ENCODE assay signal across 26 mouse cellular contexts in the genomic region with DNA sequence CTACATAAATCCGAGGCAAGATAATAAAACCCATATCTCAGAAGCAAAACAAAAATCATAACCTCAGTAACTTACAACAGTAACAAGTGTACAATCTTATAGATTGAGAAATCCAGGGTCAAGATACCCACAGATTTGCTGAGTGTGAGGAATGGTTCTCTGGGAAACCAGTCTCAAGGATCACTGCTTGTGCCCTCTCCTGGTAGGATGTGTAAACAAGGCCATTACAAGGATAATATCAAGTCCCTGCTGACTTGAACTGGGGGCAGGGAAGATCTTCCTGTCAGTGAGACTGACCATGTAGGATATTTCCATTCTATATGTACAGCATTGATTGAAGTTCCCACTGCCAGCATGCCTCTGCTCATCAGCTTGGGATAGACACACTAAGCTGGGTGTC. TPM values are rescaled to one million over a fixed set of nuclear protein-coding genes. Genes with fewer than 3 reads are reported as not detected.
DNase-seq lines count a peak whose midpoint lies in the region; ATAC-seq and TF ChIP-seq lines count a peak whose summit lies in the region.
"Had no signal": no experiment of that assay in that cellular context is flagged by ENCODE, and none has a peak within 500 bp of the region (broad histone marks: within the 10 kb centered on the region; RNA-seq: fewer than 3 reads in every experiment).

No protein-coding gene starts in this region.

- CTCF ChIA-PET in Patski (lab: Charles Lee): no interaction called here

- no peak overlapping the region for H3K4me2 ChIP-seq in heart, embryonic 12.5 days
- no peak overlapping the region for H3K4me2 ChIP-seq in liver, postnatal 0 days (ENCODE audit: low read depth, low read length)
- no peak overlapping the region for H3K4me2 ChIP-seq in liver, embryonic 12.5 days
- H3K4me2 ChIP-seq: embryonic facial prominence, embryonic 12.5 days; forebrain, embryonic 13.5 days; hindbrain, embryonic 15.5 days; stomach, embryonic 15.5 days had no signal

- H3K4me1 ChIP-seq in heart, embryonic 12.5 days (replicated peaks): no peaks in the 10 kb centered on the region
- no peaks in the 10 kb centered on the region for H3K4me1 ChIP-seq in liver, postnatal 0 days (ENCODE audit: insufficient read depth)
- H3K4me1 ChIP-seq in liver, embryonic 12.5 days: no peaks in the 10 kb centered on the region
- H3K4me1 ChIP-seq: embryonic facial prominence, embryonic 12.5 days; forebrain, embryonic 13.5 days; hindbrain, embryonic 15.5 days; midbrain, embryonic 10.5 days; stomach, embryonic 15.5 days had no signal

- no peaks in the 10 kb centered on the region for H3K27me3 ChIP-seq in heart, embryonic 12.5 days (replicated peaks)
- H3K27me3 ChIP-seq in liver, postnatal 0 days (ENCODE audit: insufficient read depth, low read length): no peaks in the 10 kb centered on the region
- no peaks in the 10 kb centered on the region for H3K27me3 ChIP-seq in liver, embryonic 12.5 days (replicated peaks)
- peaks cover 7% of the 10 kb centered on the region for H3K27me3 ChIP-seq in Patski
- H3K27me3 ChIP-seq: embryonic facial prominence, embryonic 12.5 days; forebrain, embryonic 13.5 days; hindbrain, embryonic 15.5 days; stomach, embryonic 15.5 days had no signal

- no peak for TF ChIP-seq EP300 in liver, postnatal 0 days (IDR thresholded peaks at IDR 0.05; ENCODE audit: low read depth)

- H3K9ac ChIP-seq in heart, embryonic 12.5 days: no peak overlapping the region
- no peak overlapping the region for H3K9ac ChIP-seq in liver, postnatal 0 days (replicated peaks)
- H3K9ac ChIP-seq in liver, embryonic 12.5 days: no peak overlapping the region
- H3K9ac ChIP-seq: embryonic facial prominence, embryonic 12.5 days; forebrain, embryonic 13.5 days; hindbrain, embryonic 15.5 days; stomach, embryonic 15.5 days had no signal

- POLR2A ChIA-PET in Patski (lab: Charles Lee): no interaction called here

- whole genome bisulfite sequencing in heart, embryonic 12.5 days: 68% methylated on average over 1 of the region's 1 CpGs
- 64% methylated on average over 1 of the region's 1 CpGs for WGBS in liver, postnatal 0 days (ENCODE audit: insufficient replicate concordance)
- WGBS in liver, embryonic 12.5 days (ENCODE audit: insufficient replicate concordance): 62% methylated on average over 1 of the region's 1 CpGs

- intact Hi-C loops in left cerebral cortex, postnatal 14 days (cut with DNase I): no loop called here

- no peak overlapping the region for H3K27ac ChIP-seq in heart, embryonic 12.5 days (ENCODE audit: poor library complexity, severe bottlenecking)
- H3K27ac ChIP-seq in liver, postnatal 0 days (ENCODE audit: low read depth): no peak overlapping the region
- no peak overlapping the region for H3K27ac ChIP-seq in liver, embryonic 12.5 days
- H3K27ac ChIP-seq: embryonic facial prominence, embryonic 12.5 days; forebrain, embryonic 13.5 days; hindbrain, embryonic 15.5 days; macrophage; midbrain, embryonic 10.5 days; stomach, embryonic 15.5 days had no signal

- in situ Hi-C loops in Patski (cut with MboI; ENCODE audit: low pct_unique_long_range_greater_than_20kb): no loop called here

- H3K4me3 ChIP-seq in heart, embryonic 12.5 days: no peak overlapping the region
- H3K4me3 ChIP-seq in liver, postnatal 0 days (ENCODE audit: low read depth, low read length): no peak overlapping the region
- no peak overlapping the region for H3K4me3 ChIP-seq in liver, embryonic 12.5 days
- H3K4me3 ChIP-seq: embryonic facial prominence, embryonic 12.5 days; erythroblast, embryonic 14.5 days; forebrain, embryonic 13.5 days; hindbrain, embryonic 15.5 days; midbrain, embryonic 10.5 days; stomach, embryonic 15.5 days had no signal

- no peaks in the 10 kb centered on the region for H3K36me3 ChIP-seq in heart, embryonic 12.5 days
- no peaks in the 10 kb centered on the region for H3K36me3 ChIP-seq in liver, postnatal 0 days (replicated peaks; ENCODE audit: insufficient read depth, low read length)
- no peaks in the 10 kb centered on the region for H3K36me3 ChIP-seq in liver, embryonic 12.5 days
- H3K36me3 ChIP-seq: embryonic facial prominence, embryonic 12.5 days; hindbrain, embryonic 15.5 days; midbrain, embryonic 10.5 days; stomach, embryonic 15.5 days had no signal

- 0 out of 2 replicates have a peak, but pooled peaks cover 4% of the 10 kb centered on the region for H3K9me3 ChIP-seq in heart, embryonic 12.5 days (replicated peaks)
- no peaks in the 10 kb centered on the region for H3K9me3 ChIP-seq in liver, postnatal 0 days (ENCODE audit: low read length)
- no peaks in the 10 kb centered on the region for H3K9me3 ChIP-seq in liver, embryonic 12.5 days (replicated peaks)
- H3K9me3 ChIP-seq: embryonic facial prominence, embryonic 12.5 days; forebrain, embryonic 13.5 days; hindbrain, embryonic 15.5 days; midbrain, embryonic 10.5 days; stomach, embryonic 15.5 days had no signal

- DNase-seq in heart, adult 11 months: peak; percentile 35
- peak; percentile 54 for DNase-seq in kidney, adult 9 months
- no peak for DNase-seq in kidney, adult 11 months
- DNase-seq in liver, postnatal 0 days: no peak
- no peak for DNase-seq in Patski (ENCODE audit: low read depth, low spot score)
- DNase-seq in left cerebral cortex, postnatal 14 days (ENCODE audit: low spot score in 2 of 2): no peak
- DNase-seq: adrenal gland, adult 8-10 months; cerebellum, adult 9-11 months; gastrocnemius, postnatal 14 days; heart, postnatal 4 days; lung, adult 18-20 months; retina, postnatal 1 day; thymus, adult 2 months had no signal

- ATAC-seq in heart, embryonic 12.5 days (ENCODE audit: insufficient number of reproducible peaks, low FRiP score): no peak
- ATAC-seq in liver, postnatal 0 days: no peak
- no peak for ATAC-seq in liver, embryonic 12.5 days
- no peak for ATAC-seq in Patski
- ATAC-seq: forebrain, embryonic 13.5 days had no signal

- 0 out of 2 replicates have a peak, but pooled peaks have one; percentile 13 for TF ChIP-seq CTCF in liver, postnatal 0 days (IDR thresholded peaks at IDR 0.05; ENCODE audit: low read depth)
- TF ChIP-seq CTCF in Patski (IDR thresholded peaks at IDR 0.05): peak; percentile 26

RNA-seq across cellular contexts. Expression of gene Ces2a, which starts 8.2 kb away (rescaled TPM):
- polyA plus RNA-seq in heart, embryonic 12.5 days (2016; fragmentation: Nextera tagmentation; extraction: Ambion mirVana): not detected in 2 replicates
- 150 and 159 TPM in 2 replicates for polyA plus RNA-seq in liver, postnatal 0 days (2015; fragmentation: Nextera tagmentation; extraction: Ambion mirVana)
- 2.7 and 3.7 TPM in 2 replicates for polyA plus RNA-seq in liver, embryonic 12.5 days (2016; fragmentation: Nextera tagmentation; extraction: Ambion mirVana)
- polyA plus RNA-seq in Patski (2021): not detected
- not detected for total RNA-seq in left cerebral cortex, postnatal 14 days (2021)
- total RNA-seq: gastrocnemius, postnatal 14 days; heart, postnatal 4 days; layer of hippocampus, postnatal 14 days; midbrain, postnatal 0 days; neutrophil, adult 5-6 weeks had no signal
- polyA plus RNA-seq: embryonic facial prominence, embryonic 12.5 days; erythroblast, embryonic 14.5 days; forebrain, embryonic 13.5 days; heart, embryonic 14.5 days; hindbrain, embryonic 15.5 days; macrophage; midbrain, embryonic 10.5 days; midbrain, postnatal 0 days had no signal

Comparison
In these comparisons a context has a peak if more than half of its experiments do, and no peak if none do; other contexts are left out.
1. DNase-seq: peak in heart, adult 11 months (single experiment) and kidney, adult 9 months (single experiment); none in kidney, adult 11 months (single experiment), liver, postnatal 0 days (single experiment), Patski (single experiment) and left cerebral cortex, postnatal 14 days (0 of 2).
2. RNA of gene Ces2a, which starts 8.2 kb away (polyA plus RNA-seq): 150 to 159 TPM in liver, postnatal 0 days; 2.7 to 3.7 TPM in liver, embryonic 12.5 days, not detected in heart, embryonic 12.5 days and not detected in Patski (single experiment); every median in the first group is over 10 times any median in the second.